Mouse (Mus musculus) midbrain, embryonic 10.5 days (tissue): ENCODE measurements around the gene Dusp3. TPM values are rescaled to one million over a fixed set of nuclear protein-coding genes. Genes with fewer than 3 reads are reported as not detected.

Experiments used
- DNase-seq: peaks from one replicate; pipeline ENCODE4 v3.0.0-alpha.2; 2017; ENCODE audit warnings: low spot score
- H3K27ac ChIP-seq: fragments of 300-500 bp; sonication (generic); replicated peaks from 2 replicates; pipeline ENCODE4 v1.5.1; 2016; ENCODE audit warnings: mild to moderate bottlenecking
- H3K27me3 ChIP-seq: fragments of 300-500 bp; sonication (generic); 2 replicates; pipeline ENCODE4 v1.6.1; 2016; ENCODE audit warnings: low read depth, mild to moderate bottlenecking; ENCODE audit not compliant: poor library complexity, severe bottlenecking
- H3K36me3 ChIP-seq: fragments of 300-500 bp; sonication (generic); 2 replicates; pipeline ENCODE4 v1.6.1; 2016; ENCODE audit warnings: mild to moderate bottlenecking, moderate library complexity
- H3K4me1 ChIP-seq: fragments of 300-500 bp; sonication (generic); 2 replicates; pipeline ENCODE4 v1.6.1; 2016
- H3K4me3 ChIP-seq: fragments of 300-500 bp; sonication (generic); 2 replicates; pipeline ENCODE4 v1.5.1; 2016; ENCODE audit warnings: mild to moderate bottlenecking, moderate library complexity
- H3K9me3 ChIP-seq: fragments of 300-500 bp; sonication (generic); replicated peaks from 2 replicates; pipeline ENCODE4 v1.6.1; 2016; ENCODE audit warnings: mild to moderate bottlenecking
- WGBS: fragments of 180-500 bp; shearing (Covaris S2); methylation state at CpG from one replicate; pipeline ENCODE4 v1.1.7; 2016; 5-methylcytosine and 5-hydroxymethylcytosine counted together
- polyA plus RNA-seq: library from polyadenylated mRNA; unstranded; fragments of >200 nt; fragmentation: Nextera tagmentation; extraction: Ambion mirVana; gene quantifications from 2 replicates; pipeline ENCODE4 v1.2.1, GENCODE M21; 2016

Gene Dusp3
- polyA plus RNA-seq, 1 experiment from 2014 or later, result 13.1 TPM

- H3K27ac ChIP-seq, result no peak overlapping the region
- H3K4me1 ChIP-seq, result peaks cover 36% of the 10 kb centered on the region
- H3K4me3 ChIP-seq, result peak overlapping the region; percentile 77
- H3K9me3 ChIP-seq, result no peaks in the 10 kb centered on the region
- 44% methylated on average over 7 of the region's 7 CpGs for WGBS
- peaks cover 25% of the 10 kb centered on the region for H3K36me3 ChIP-seq
- peaks cover 49% of the 10 kb centered on the region for H3K27me3 ChIP-seq
- no peak for DNase-seq
Observed at GRCm38 (mm10) chr11:102025354-102025753, 38.5 kb upstream of the Dusp3 start.

- Histone ChIP-seq H3K4me3 (no peak overlapping the region), H3K4me1 (peaks cover 37% of the 10 kb centered on the region), H3K27me3 (peaks cover 49% of the 10 kb centered on the region), H3K36me3 (peaks cover 25% of the 10 kb centered on the region), H3K9me3 (no peaks in the 10 kb centered on the region), H3K27ac (no peak overlapping the region)
- 86% methylated on average over 4 of the region's 4 CpGs for WGBS
- no peak for DNase-seq
Observed at GRCm38 (mm10) chr11:102024875-102025274, 38.1 kb upstream of the Dusp3 start.

GRCm38 (mm10) chr11:102024084-102024758, 37.4 kb upstream of the Dusp3 start:
- H3K4me3 ChIP-seq, result no peak overlapping the region
- H3K27ac ChIP-seq, result no peak overlapping the region
- peaks cover 46% of the 10 kb centered on the region for H3K27me3 ChIP-seq
- peaks cover 41% of the 10 kb centered on the region for H3K4me1 ChIP-seq
- 90% methylated on average over 6 of the region's 6 CpGs for WGBS
- DNase-seq, result no peak
- H3K9me3 ChIP-seq, result no peaks in the 10 kb centered on the region
- peaks cover 29% of the 10 kb centered on the region for H3K36me3 ChIP-seq

GRCm38 (mm10) chr11:102023406-102023805, 36.6 kb upstream of the Dusp3 start:
- Histone ChIP-seq H3K4me1 (peaks cover 41% of the 10 kb centered on the region), H3K27ac (0 out of 2 replicates have a peak overlapping the region, but pooled peaks have one; percentile 17), H3K4me3 (no peak overlapping the region), H3K9me3 (no peaks in the 10 kb centered on the region), H3K27me3 (peaks cover 41% of the 10 kb centered on the region), H3K36me3 (peaks cover 35% of the 10 kb centered on the region)
- DNase-seq, result no peak
- WGBS, result 87% methylated on average over 13 of the region's 13 CpGs

GRCm38 (mm10) chr11:102021196-102021595, 34.4 kb upstream of the Dusp3 start:
- no peak for DNase-seq
- Histone ChIP-seq H3K9me3 (no peaks in the 10 kb centered on the region), H3K27ac (no peak overlapping the region), H3K27me3 (peaks cover 29% of the 10 kb centered on the region), H3K36me3 (peaks cover 53% of the 10 kb centered on the region), H3K4me1 (peaks cover 20% of the 10 kb centered on the region), H3K4me3 (no peak overlapping the region)
- WGBS, result 93% methylated on average over 5 of the region's 5 CpGs

- Histone ChIP-seq H3K36me3 (peaks cover 62% of the 10 kb centered on the region), H3K4me3 (no peak overlapping the region), H3K4me1 (peaks cover 12% of the 10 kb centered on the region), H3K27me3 (peaks cover 15% of the 10 kb centered on the region), H3K27ac (no peak overlapping the region), H3K9me3 (no peaks in the 10 kb centered on the region)
- DNase-seq, result no peak
- 83% methylated on average over 9 of the region's 9 CpGs for WGBS
Observed at GRCm38 (mm10) chr11:102019736-102020135, 32.9 kb upstream of the Dusp3 start.

- no peak overlapping the region for H3K4me3 ChIP-seq
- no peaks in the 10 kb centered on the region for H3K9me3 ChIP-seq
- peaks cover 71% of the 10 kb centered on the region for H3K36me3 ChIP-seq
- no peak overlapping the region for H3K27ac ChIP-seq
- peaks cover 11% of the 10 kb centered on the region; the same call in 1 of the 2 replicates for H3K4me1 ChIP-seq
- H3K27me3 ChIP-seq, result no peaks in the 10 kb centered on the region
- DNase-seq, result no peak
- WGBS, result 95% methylated on average over 1 of the region's 1 CpGs
Observed at GRCm38 (mm10) chr11:102016136-102016535, 29.3 kb upstream of the Dusp3 start.

- WGBS, result 68% methylated on average over 6 of the region's 6 CpGs
Observed at GRCm38 (mm10) chr11:102015472-102015871, 28.7 kb upstream of the Dusp3 start.

GRCm38 (mm10) chr11:102013201-102013600, 26.4 kb upstream of the Dusp3 start:
- 88% methylated on average over 8 of the region's 8 CpGs for WGBS
- Histone ChIP-seq H3K4me1 (peaks cover 10% of the 10 kb centered on the region), H3K27me3 (no peaks in the 10 kb centered on the region), H3K36me3 (peaks cover 88% of the 10 kb centered on the region), H3K9me3 (no peaks in the 10 kb centered on the region), H3K4me3 (no peak overlapping the region), H3K27ac (no peak overlapping the region)
- DNase-seq, result no peak

More at GRCm38 (mm10) chr11:102015472-102015871, 28.7 kb upstream of the Dusp3 start:
- peaks cover 12% of the 10 kb centered on the region for H3K4me1 ChIP-seq
- DNase-seq, result no peak
- no peaks in the 10 kb centered on the region for H3K9me3 ChIP-seq
- no peak overlapping the region for H3K4me3 ChIP-seq
- no peaks in the 10 kb centered on the region for H3K27me3 ChIP-seq
- H3K36me3 ChIP-seq, result peaks cover 78% of the 10 kb centered on the region
- 0 out of 2 replicates have a peak overlapping the region, but pooled peaks have one; percentile 7 for H3K27ac ChIP-seq

GRCm38 (mm10) chr11:102011510-102011909, 24.7 kb upstream of the Dusp3 start:
- H3K4me1 ChIP-seq, result peaks cover 14% of the 10 kb centered on the region
- peaks cover 90% of the 10 kb centered on the region for H3K36me3 ChIP-seq
- H3K4me3 ChIP-seq, result no peak overlapping the region
- no peak overlapping the region for H3K27ac ChIP-seq
- H3K27me3 ChIP-seq, result no peaks in the 10 kb centered on the region
- WGBS, result 88% methylated on average over 8 of the region's 8 CpGs
- DNase-seq, result no peak
- H3K9me3 ChIP-seq, result no peaks in the 10 kb centered on the region

GRCm38 (mm10) chr11:102010140-102010539, 23.3 kb upstream of the Dusp3 start:
- H3K27me3 ChIP-seq, result no peaks in the 10 kb centered on the region
- DNase-seq, result no peak
- WGBS, result 76% methylated on average over 13 of the region's 13 CpGs
- no peak overlapping the region for H3K4me3 ChIP-seq
- H3K9me3 ChIP-seq, result no peaks in the 10 kb centered on the region
- peaks cover 13% of the 10 kb centered on the region for H3K4me1 ChIP-seq
- peaks cover 94% of the 10 kb centered on the region for H3K36me3 ChIP-seq
- H3K27ac ChIP-seq, result peak overlapping the region; percentile 60; the same call in 1 of the 2 replicates

GRCm38 (mm10) chr11:102008954-102009637, 22.3 kb upstream of the Dusp3 start:
- Histone ChIP-seq H3K36me3 (peaks cover 94% of the 10 kb centered on the region), H3K27ac (0 out of 2 replicates have a peak overlapping the region, but pooled peaks have one; percentile 38), H3K4me1 (peaks cover 13% of the 10 kb centered on the region), H3K4me3 (no peak overlapping the region), H3K27me3 (no peaks in the 10 kb centered on the region), H3K9me3 (peaks cover 6% of the 10 kb centered on the region)
- WGBS, result 87% methylated on average over 15 of the region's 15 CpGs
- no peak for DNase-seq

- Histone ChIP-seq H3K27me3 (no peaks in the 10 kb centered on the region), H3K4me1 (peaks cover 13% of the 10 kb centered on the region), H3K36me3 (peaks cover 96% of the 10 kb centered on the region), H3K27ac (no peak overlapping the region), H3K9me3 (peaks cover 6% of the 10 kb centered on the region), H3K4me3 (no peak overlapping the region)
- 95% methylated on average over 8 of the region's 8 CpGs for WGBS
- no peak for DNase-seq
Observed at GRCm38 (mm10) chr11:102008372-102008771, 21.6 kb upstream of the Dusp3 start.
